8 mouse cellular contexts compared by ENCODE assay signal in the genomic region with DNA sequence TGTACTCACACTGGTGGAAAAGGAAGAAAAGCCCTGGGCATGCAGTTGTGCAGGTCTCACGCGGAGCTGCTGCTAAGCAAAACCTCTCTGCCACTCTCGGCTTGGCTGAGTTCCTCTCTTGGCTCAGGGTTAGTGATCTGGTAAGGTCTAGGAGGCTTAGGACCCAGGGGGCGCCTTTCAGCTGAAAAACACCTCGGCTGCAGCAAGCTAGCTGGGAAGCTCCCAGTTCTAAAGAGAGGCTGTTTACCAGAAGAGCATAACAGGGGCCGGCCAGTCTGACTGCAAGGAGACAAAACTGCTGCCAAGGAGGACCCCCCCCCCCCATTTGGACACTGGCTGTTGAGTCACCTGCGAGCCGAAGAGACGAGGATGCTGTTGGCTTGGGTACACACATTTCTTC. TPM values are rescaled to one million over a fixed set of nuclear protein-coding genes. Genes with fewer than 3 reads are reported as not detected.
DNase-seq lines count a peak whose midpoint lies in the region; ATAC-seq and TF ChIP-seq lines count a peak whose summit lies in the region.

No protein-coding gene starts in this region.

- peak; percentile 43 for TF ChIP-seq RAD21 in MEL (IDR thresholded peaks at IDR 0.05; ENCODE audit: low read depth, low read length)

- H3K27me3 ChIP-seq in MEL (ENCODE audit: control insufficient read depth in 1 of 2, insufficient read depth in 2 of 2, low read length in 2 of 2), result no peaks in the 10 kb centered on the region
- no peaks in the 10 kb centered on the region for H3K27me3 ChIP-seq in hindbrain, embryonic 11.5 days (ENCODE audit: control insufficient read depth, insufficient read depth, low read length)
- H3K27me3 ChIP-seq in lung, embryonic 16.5 days (ENCODE audit: control insufficient read depth, insufficient read depth, low read depth, low read length), result no peaks in the 10 kb centered on the region
- no peaks in the 10 kb centered on the region for H3K27me3 ChIP-seq in thymus, adult 2 months (ENCODE audit: control insufficient read depth, insufficient read depth, low read length)

- peak in 1 of 2 experiments; percentile 31; a peak in 1 of 4 replicates for TF ChIP-seq POLR2A in MEL (IDR thresholded peaks at IDR 0.05; ENCODE audit: control insufficient read depth in 1 of 2, insufficient read depth in 1 of 2, low read depth in 1 of 2, low read length in 2 of 2, poor library complexity in 1 of 2)
- peak; percentile 51; the same call in 1 of the 2 replicates for TF ChIP-seq POLR2A in thymus, adult 2 months (IDR thresholded peaks at IDR 0.05; ENCODE audit: control insufficient read depth, extremely low read depth, insufficient read depth, low read length, poor library complexity)

- 4% methylated on average over 9 of the region's 9 CpGs for WGBS in hindbrain, embryonic 11.5 days
- WGBS in lung, embryonic 16.5 days, result 1% methylated on average over 9 of the region's 9 CpGs
- 0% methylated on average over 9 of the region's 9 CpGs for WGBS in thymus, adult 2 months

- peak in 2 of 3 experiments; percentile 65 to 68; a peak in 5 of 6 replicates for TF ChIP-seq CTCF in MEL (IDR thresholded peaks at IDR 0.05 in 2 of 3, conservative IDR thresholded peaks at IDR 0.05 in 1 of 3; ENCODE audit: control insufficient read depth in 1 of 3, insufficient read depth in 1 of 3, low read depth in 2 of 3, low read length in 3 of 3, poor library complexity in 1 of 3, severe bottlenecking in 1 of 3)
- TF ChIP-seq CTCF in thymus, adult 2 months (IDR thresholded peaks at IDR 0.05; ENCODE audit: borderline replicate concordance, control insufficient read depth, extremely low read depth, insufficient read depth, low read length, poor library complexity), result no peak

- no peaks in the 10 kb centered on the region for H3K9me3 ChIP-seq in MEL (replicated peaks; ENCODE audit: insufficient read depth, low read length)
- H3K9me3 ChIP-seq in hindbrain, embryonic 11.5 days (ENCODE audit: control insufficient read depth, low read length), result no peaks in the 10 kb centered on the region
- H3K9me3 ChIP-seq in lung, embryonic 16.5 days (ENCODE audit: control insufficient read depth, low read length), result no peaks in the 10 kb centered on the region

- no peaks in the 10 kb centered on the region for H3K79me2 ChIP-seq in MEL (ENCODE audit: control insufficient read depth, insufficient read depth, low read length, poor library complexity)

- H3K36me3 ChIP-seq in MEL (ENCODE audit: control insufficient read depth in 1 of 2, insufficient read depth in 2 of 2, low read length in 2 of 2), result peaks cover 0 to 6% of the 10 kb centered on the region in 2 experiments; a peak in 2 of 4 replicates
- H3K36me3 ChIP-seq in hindbrain, embryonic 11.5 days (ENCODE audit: control insufficient read depth, insufficient read depth, low read length), result no peaks in the 10 kb centered on the region
- H3K36me3 ChIP-seq in lung, embryonic 16.5 days (ENCODE audit: control insufficient read depth, insufficient read depth, low read length), result no peaks in the 10 kb centered on the region
- H3K36me3 ChIP-seq in thymus, adult 2 months (ENCODE audit: control insufficient read depth, insufficient read depth, low read length), result peaks cover 11% of the 10 kb centered on the region; the same call in 1 of the 2 replicates

- DNase-seq in MEL (ENCODE audit: low read depth, low spot score), result peak; percentile 95
- peak; percentile 90 for DNase-seq in cerebellum, adult 8-10 months
- peak; percentile 79 to 82 for DNase-seq in frontal cortex, postnatal 10 days (ENCODE audit: low spot score in 2 of 2)
- peak; percentile 76 for DNase-seq in hindbrain, embryonic 11.5 days (ENCODE audit: low spot score)
- peak; percentile 88 to 89 for DNase-seq in layer of hippocampus, postnatal 10 days (ENCODE audit: low spot score in 2 of 2)
- DNase-seq in ovary, adult 18-20 months (ENCODE audit: low spot score), result peak; percentile 82
- DNase-seq in thymus, adult 2 months, result peak; percentile 90

- TF ChIP-seq EP300 in MEL (IDR thresholded peaks at IDR 0.05; ENCODE audit: low read depth in 1 of 2, low read length in 2 of 2), result peak in 1 of 2 experiments; percentile 23; a peak in 2 of 4 replicates

- peak overlapping the region; percentile 46 for H3K27ac ChIP-seq in MEL (ENCODE audit: control insufficient read depth, low read depth, low read length)
- H3K27ac ChIP-seq in hindbrain, embryonic 11.5 days (ENCODE audit: low read depth, low read length), result peak overlapping the region; percentile 30; the same call in 1 of the 2 replicates
- H3K27ac ChIP-seq in lung, embryonic 16.5 days (ENCODE audit: low read length), result peak overlapping the region; percentile 71
- peak overlapping the region; percentile 93 for H3K27ac ChIP-seq in thymus, adult 2 months (ENCODE audit: control insufficient read depth, insufficient read depth, low read length)

- peak overlapping the region; percentile 88 for H3K4me2 ChIP-seq in hindbrain, embryonic 11.5 days (replicated peaks; ENCODE audit: low read depth, low read length)
- peak overlapping the region; percentile 97 for H3K4me2 ChIP-seq in lung, embryonic 16.5 days (ENCODE audit: low read depth, low read length)

- H3K9ac ChIP-seq in MEL (ENCODE audit: control insufficient read depth, low read depth, low read length, poor library complexity, severe bottlenecking), result peak overlapping the region; percentile 65
- H3K9ac ChIP-seq in hindbrain, embryonic 11.5 days (ENCODE audit: low read depth, low read length), result peak overlapping the region; percentile 61
- peak overlapping the region; percentile 69 for H3K9ac ChIP-seq in lung, embryonic 16.5 days (ENCODE audit: low read length)

- peak overlapping the region; percentile 61 to 67 for H3K4me3 ChIP-seq in MEL (ENCODE audit: control insufficient read depth in 1 of 2, insufficient read depth in 1 of 2, low read depth in 2 of 2, low read length in 2 of 2)
- peak overlapping the region; percentile 40 for H3K4me3 ChIP-seq in hindbrain, embryonic 11.5 days (ENCODE audit: low read depth, low read length)
- H3K4me3 ChIP-seq in lung, embryonic 16.5 days (ENCODE audit: low read length), result peak overlapping the region; percentile 56
- H3K4me3 ChIP-seq in thymus, adult 2 months (ENCODE audit: control insufficient read depth, insufficient read depth, low read length), result peak overlapping the region; percentile 82

- peak; percentile 9; the same call in 1 of the 2 replicates for ATAC-seq in hindbrain, embryonic 11.5 days (ENCODE audit: low FRiP score)
- ATAC-seq in lung, embryonic 16.5 days (ENCODE audit: low read depth), result peak; percentile 44; the same call in 1 of the 2 replicates

- peaks cover 8 to 14% of the 10 kb centered on the region in 2 experiments; a peak in 3 of 4 replicates for H3K4me1 ChIP-seq in MEL (ENCODE audit: control insufficient read depth in 1 of 2, insufficient read depth in 2 of 2, low read length in 2 of 2)
- peaks cover 2% of the 10 kb centered on the region; the same call in 1 of the 2 replicates for H3K4me1 ChIP-seq in hindbrain, embryonic 11.5 days (replicated peaks; ENCODE audit: control insufficient read depth, insufficient read depth, low read length)
- peaks cover 22% of the 10 kb centered on the region for H3K4me1 ChIP-seq in lung, embryonic 16.5 days (replicated peaks; ENCODE audit: control insufficient read depth, insufficient read depth, low read length)
- peaks cover 34% of the 10 kb centered on the region for H3K4me1 ChIP-seq in thymus, adult 2 months (replicated peaks; ENCODE audit: control insufficient read depth, insufficient read depth, low read length)

TF ChIP-seq in MEL, 35 proteins besides CTCF, POLR2A, EP300 and RAD21 (continues in another document):
- TF ChIP-seq ELF1 (IDR thresholded peaks at IDR 0.05; ENCODE audit: low read depth, low read length) (peak; percentile 59; the same call in 1 of the 2 replicates), BHLHE40 (IDR thresholded peaks at IDR 0.05; ENCODE audit: borderline replicate concordance, low read depth, low read length) (peak; percentile 71), KAT2A (conservative IDR thresholded peaks at IDR 0.05; ENCODE audit: low read depth, low read length) (no peak; the same call in 1 of the 2 replicates), CHD1 (IDR thresholded peaks at IDR 0.05; ENCODE audit: low read depth, low read length) (no peak), MAX (IDR thresholded peaks at IDR 0.05; ENCODE audit: low read length) (0 out of 2 replicates have a peak, but pooled peaks have one; percentile 52), HCFC1 (IDR thresholded peaks at IDR 0.05; ENCODE audit: low read depth, low read length) (peak; percentile 49), ZNF384 (IDR thresholded peaks at IDR 0.05; ENCODE audit: low read depth, low read length) (peak; percentile 53; the same call in 1 of the 2 replicates), RCOR1 (IDR thresholded peaks at IDR 0.05; ENCODE audit: low read depth, low read length) (peak; percentile 55; the same call in 1 of the 2 replicates), POLR2AphosphoS2 (IDR thresholded peaks at IDR 0.05; ENCODE audit: low read length) (no peak; the same call in 1 of the 2 replicates), ETS1 (IDR thresholded peaks at IDR 0.05; ENCODE audit: low read depth, low read length) (peak; percentile 50; the same call in 1 of the 2 replicates), ZKSCAN1 (IDR thresholded peaks at IDR 0.05; ENCODE audit: low read depth, low read length) (peak; percentile 60; the same call in 1 of the 2 replicates), USF1 (IDR thresholded peaks at IDR 0.05; ENCODE audit: low read depth, low read length) (peak; percentile 36), ZMIZ1 (IDR thresholded peaks at IDR 0.05; ENCODE audit: low read depth, low read length) (peak; percentile 42; the same call in 1 of the 2 replicates)

RNA-seq across cellular contexts. Expression of a gene that starts 0.4 kb away (rescaled TPM):
- 0.88 and 1.7 TPM in 2 replicates for total RNA-seq in MEL (2012; rRNA removed)
- 1 to 10 TPM in 1 of 2 experiments, not detected in 1; 2.7 TPM for polyA plus RNA-seq in MEL (2012; ENCODE audit: insufficient read depth in 1 of 2, insufficient read length in 2 of 2, low read depth in 1 of 2, low replicate concordance in 2 of 2, missing spikeins in 1 of 2)
- 11.5 and 12.0 TPM in 2 replicates for polyA plus RNA-seq in hindbrain, embryonic 11.5 days (2014; fragmentation: Nextera tagmentation; extraction: Ambion mirVana)
- total RNA-seq in layer of hippocampus, postnatal 10 days (2021), result 10 to 100 TPM; 27.0 to 27.4 TPM
- polyA plus RNA-seq in lung, embryonic 16.5 days (2015; fragmentation: Nextera tagmentation; extraction: Ambion mirVana), result 11.8 and 12.0 TPM in 2 replicates
- 151 and 153 TPM in 2 replicates for polyA plus RNA-seq in thymus, adult 2 months (2012; rRNA removed)

RNA-seq across cellular contexts. Expression of a gene that starts 41.9 kb away (rescaled TPM):
- total RNA-seq in MEL (2012; rRNA removed), result 52.0 and 63.1 TPM in 2 replicates
- 10 to 100 TPM in 1 of 2 experiments, not detected in 1; 63.5 TPM for polyA plus RNA-seq in MEL (2012; ENCODE audit: insufficient read depth in 1 of 2, insufficient read length in 2 of 2, low read depth in 1 of 2, low replicate concordance in 2 of 2, missing spikeins in 1 of 2)
- polyA plus RNA-seq in hindbrain, embryonic 11.5 days (2014; fragmentation: Nextera tagmentation; extraction: Ambion mirVana), result 91.2 and 97.0 TPM in 2 replicates
- 10 to 100 TPM; 54.0 to 57.7 TPM for total RNA-seq in layer of hippocampus, postnatal 10 days (2021)
- polyA plus RNA-seq in lung, embryonic 16.5 days (2015; fragmentation: Nextera tagmentation; extraction: Ambion mirVana), result 41.2 and 41.4 TPM in 2 replicates
- polyA plus RNA-seq in thymus, adult 2 months (2012; rRNA removed), result 216 and 243 TPM in 2 replicates

Comparison
In these comparisons a context has a peak if more than half of its experiments do, and no peak if none do; other contexts are left out.
1. Peak in every context shown above with its lines: DNase-seq, ATAC-seq, H3K4me3 ChIP-seq and H3K27ac ChIP-seq.
2. H3K27ac ChIP-seq: peak in every context shown above with its lines; median percentile 93 in thymus, adult 2 months; 71 in lung, embryonic 16.5 days; 46 in MEL; 30 in hindbrain, embryonic 11.5 days.
3. RNA of a gene that starts 0.4 kb away (polyA plus RNA-seq): 151 to 153 TPM in thymus, adult 2 months; 11.8 to 12.0 TPM in lung, embryonic 16.5 days, 11.5 to 12.0 TPM in hindbrain, embryonic 11.5 days and 2.7 TPM in MEL; every median in the first group is over 10 times any median in the second.